Mouse (Mus musculus): Measurements from ENCODE around the gene Sdc4.

Gene Sdc4

GRCm38 (mm10) chr2:164443460-164444000 lies at the start of gene Sdc4:
Sdc4 (minus strand) TSS chr2:164443887.
- DNase-seq (ENCODE audit: low spot score in 2 of 2): no peak

DNA sequence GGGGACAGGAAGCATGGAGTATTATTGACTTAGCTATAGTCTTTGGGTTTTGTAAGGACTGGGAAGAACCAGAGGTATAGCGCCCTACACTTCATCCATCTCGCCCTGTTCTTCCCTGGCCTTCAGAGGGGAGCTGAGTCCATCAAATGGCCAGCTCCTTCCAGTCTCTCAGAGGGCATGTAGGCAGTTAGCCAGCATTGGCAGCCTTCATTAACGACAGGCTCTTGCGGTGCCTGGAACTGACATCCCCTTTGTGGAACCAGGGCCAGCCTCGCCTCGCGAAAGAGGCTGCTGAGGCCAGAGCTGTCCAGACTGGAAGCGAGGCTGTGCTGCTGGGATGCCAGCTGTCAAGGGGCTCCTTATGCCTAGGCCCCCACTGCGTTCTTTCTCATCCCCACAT lies 44.1 kb upstream of the Sdc4 start:
- no peak for DNase-seq (ENCODE audit: low spot score in 2 of 2)

GRCm38 (mm10) chr2:164487115-164487527 lies 43.4 kb upstream of the Sdc4 start:
- no peak for DNase-seq (ENCODE audit: low spot score in 2 of 2)

GRCm38 (mm10) chr2:164486258-164487114 lies 42.8 kb upstream of the Sdc4 start:
- peak; percentile 80 to 86 for DNase-seq (ENCODE audit: low spot score in 2 of 2)

DNA sequence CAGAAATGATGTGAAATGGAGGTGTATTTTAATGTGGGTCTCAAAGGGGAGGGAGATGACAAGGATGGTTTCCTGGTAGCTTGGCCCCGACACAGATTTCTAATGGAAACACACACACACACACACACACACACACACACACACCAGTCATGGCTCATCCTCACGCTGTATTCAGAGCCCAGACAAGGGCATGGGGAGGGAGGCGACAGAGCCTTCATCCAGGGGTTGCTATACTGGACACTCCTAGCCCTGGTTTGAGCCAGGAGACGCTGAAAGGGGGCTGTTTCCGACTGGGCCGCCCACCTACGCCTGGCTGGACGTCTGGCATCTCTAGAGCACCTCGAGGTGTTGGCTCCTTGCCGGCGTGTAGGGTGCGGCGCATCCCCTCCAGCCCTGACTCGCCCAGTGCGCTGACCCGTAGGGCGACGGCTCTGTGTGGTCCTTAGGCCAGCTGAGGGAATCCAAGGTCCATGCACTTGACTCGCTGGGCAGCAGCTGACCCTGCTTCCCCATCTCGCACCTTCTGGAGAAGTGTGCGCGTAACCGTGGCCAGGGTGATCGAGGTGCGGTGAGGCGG lies 42.1 kb upstream of the Sdc4 start, which contains the start of gene Dbndd2:
Dbndd2 (plus strand) TSS at position 426 of the 577 bp plus-strand sequence.
- peak in 1 of 2 experiments; percentile 43 for DNase-seq (ENCODE audit: low spot score in 2 of 2)

DNA sequence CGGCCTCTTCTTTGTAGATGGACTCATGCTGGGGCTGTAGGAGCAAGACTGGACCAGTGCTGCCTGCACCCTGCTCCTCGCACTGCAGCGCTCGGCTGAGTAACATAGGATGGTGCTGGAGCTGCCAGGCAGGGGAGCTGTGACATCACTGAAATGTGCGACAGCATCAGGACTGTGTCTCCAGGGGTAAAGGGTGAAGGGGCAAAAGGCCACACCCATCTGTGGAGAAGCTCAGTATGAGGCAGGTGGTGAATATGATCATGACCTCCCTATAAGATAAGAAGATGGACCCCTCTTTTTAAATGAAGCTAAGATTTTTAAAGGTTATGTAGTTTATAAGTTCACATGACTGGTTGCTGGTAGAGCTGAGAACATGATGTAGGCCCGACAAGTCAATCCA lies 29.9 kb upstream of the Sdc4 start, which contains the start of gene Trp53tg5:
Trp53tg5 (minus strand) TSS at position 101 of the 400 bp plus-strand sequence.
- no peak for DNase-seq (ENCODE audit: low spot score in 2 of 2)

DNA sequence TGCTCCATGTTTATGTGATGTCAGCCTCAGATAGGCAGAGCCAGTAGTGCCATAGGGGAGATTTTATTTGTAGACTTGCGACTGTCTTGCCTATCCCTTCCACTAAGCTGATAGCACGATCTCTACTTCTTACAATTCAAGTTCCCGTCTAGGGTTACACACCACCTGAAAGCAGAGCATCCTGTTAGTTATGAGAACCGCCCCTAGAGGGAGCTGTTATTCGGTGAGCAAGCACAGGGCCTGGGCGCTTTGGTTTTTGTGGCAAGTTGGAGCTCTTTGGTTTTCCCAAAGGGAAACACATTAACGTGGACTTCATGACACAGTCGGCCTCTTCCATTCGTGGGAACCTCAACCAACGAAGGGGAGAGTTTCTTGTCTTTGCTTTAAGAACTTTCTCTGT lies 26.6 kb upstream of the Sdc4 start:
- DNase-seq (ENCODE audit: low spot score in 2 of 2): no peak

DNA sequence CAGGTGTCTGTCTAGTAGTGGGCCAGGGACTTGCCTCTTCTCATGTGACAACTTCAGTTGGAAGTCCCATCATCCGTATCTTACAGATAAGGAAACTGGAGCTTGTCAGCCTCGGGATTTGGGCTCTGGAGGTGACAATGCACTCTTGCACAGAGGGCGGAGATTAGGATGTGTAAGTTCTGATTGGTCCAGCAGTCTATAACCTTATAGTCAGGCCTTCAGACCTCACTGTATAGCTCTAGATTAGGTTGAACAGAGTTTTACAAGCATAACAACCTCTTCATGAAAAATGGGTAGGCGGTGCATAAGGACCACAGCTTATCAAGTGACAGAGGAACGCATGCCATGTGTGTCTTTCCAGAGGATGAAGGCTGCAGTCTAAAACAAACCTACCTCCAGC lies 23.1 kb upstream of the Sdc4 start:
- no peak for DNase-seq (ENCODE audit: low spot score in 2 of 2)

DNA sequence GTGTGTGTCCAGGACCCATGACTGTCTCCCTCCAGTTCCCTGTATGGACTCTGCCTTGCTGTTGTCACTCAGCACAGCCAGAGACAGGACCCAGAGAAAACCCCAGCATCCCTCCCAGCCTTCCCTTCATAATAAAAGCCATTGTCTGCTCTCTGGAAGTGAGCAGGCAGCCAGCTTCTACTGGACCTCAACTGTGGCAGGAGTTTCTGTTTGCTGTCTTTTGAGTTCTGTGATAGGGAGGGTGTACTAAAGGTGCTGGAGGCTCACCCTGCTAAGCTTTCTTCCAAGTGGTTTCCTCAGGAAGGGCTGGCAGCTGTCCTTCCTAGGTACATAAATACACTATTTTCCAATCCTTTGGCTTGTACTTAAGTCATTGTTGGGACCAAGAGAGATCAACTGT lies 21.5 kb upstream of the Sdc4 start:
- no peak for DNase-seq (ENCODE audit: low spot score in 2 of 2)

GRCm38 (mm10) chr2:164460745-164461551 lies 17.3 kb upstream of the Sdc4 start, which contains the start of gene Gm20458:
Gm20458 (plus strand) TSS chr2:164460967.
- DNase-seq (ENCODE audit: low spot score in 2 of 2): peak; percentile 96 to 98

DNA sequence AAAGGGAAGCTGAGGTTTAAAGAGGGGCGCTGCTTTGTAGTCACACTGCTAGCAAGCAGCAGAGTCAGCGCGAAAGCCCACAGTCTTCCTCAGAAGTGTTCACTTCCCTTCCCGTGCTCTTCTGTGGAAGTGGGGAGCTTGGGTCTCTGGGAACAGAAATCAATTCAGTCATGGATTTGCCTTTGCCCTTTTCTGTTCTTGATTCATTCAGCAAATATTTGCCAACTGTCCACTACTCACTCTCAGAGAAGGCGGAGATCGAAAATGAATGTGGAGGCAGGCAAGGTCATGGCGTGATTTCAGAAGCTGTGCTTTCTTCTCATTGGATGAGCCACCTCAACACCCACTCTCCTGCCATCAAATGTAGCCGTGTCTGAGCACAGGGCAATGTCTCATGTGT lies 14.8 kb upstream of the Sdc4 start:
- no peak for DNase-seq (ENCODE audit: low spot score in 2 of 2)

- no peak for DNase-seq (ENCODE audit: low spot score in 2 of 2)
These were observed 14.3 kb upstream of the Sdc4 start for GRCm38 (mm10) chr2:164457942-164458341.

DNA sequence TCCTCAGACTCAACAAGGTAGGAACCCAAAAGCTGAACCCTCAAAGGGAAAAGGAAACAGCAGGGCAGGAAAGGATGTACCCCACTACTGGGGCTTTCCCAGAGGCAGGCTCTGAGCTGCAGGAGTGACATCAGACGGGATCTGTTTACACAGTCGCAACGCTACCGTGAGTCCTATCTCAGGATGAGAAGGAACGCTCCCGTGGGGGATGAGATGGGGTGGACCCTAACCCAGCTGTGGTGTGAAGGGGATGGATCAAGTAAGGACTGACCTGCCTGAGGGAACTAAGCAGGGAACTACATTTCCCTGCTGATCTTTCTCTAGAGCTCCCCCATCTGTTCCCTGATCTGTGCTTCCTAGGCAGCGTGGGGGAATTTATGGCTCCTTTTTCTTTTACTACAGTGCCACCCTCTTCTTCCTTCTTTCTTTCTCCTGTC lies 13.2 kb upstream of the Sdc4 start, which contains the start of gene Sys1:
Sys1 (plus strand) TSS at position 101 of the 437 bp plus-strand sequence.
- DNase-seq (ENCODE audit: low spot score in 2 of 2): no peak

DNA sequence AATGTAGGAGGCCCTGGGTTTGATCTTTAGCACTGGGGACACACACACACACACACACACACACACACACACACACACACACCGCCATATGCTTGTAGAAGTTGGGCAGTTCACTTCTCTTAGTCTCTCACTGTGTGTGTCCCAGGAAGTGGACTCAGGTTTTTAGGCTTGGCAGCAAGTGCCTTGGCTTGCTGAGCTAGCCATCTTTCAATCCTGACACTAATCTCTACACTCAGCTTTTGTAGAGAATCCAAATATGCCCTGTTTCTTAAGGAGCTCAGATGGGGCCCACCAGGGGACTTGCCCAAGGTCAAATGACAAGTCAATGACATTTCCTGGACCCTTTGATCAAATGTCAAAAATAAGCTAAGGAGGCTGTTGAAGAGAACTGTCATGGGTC lies 12.7 kb upstream of the Sdc4 start:
- no peak for DNase-seq (ENCODE audit: low spot score in 2 of 2)

GRCm38 (mm10) chr2:164455421-164456190 lies 11.9 kb upstream of the Sdc4 start:
- DNase-seq (ENCODE audit: low spot score in 2 of 2): no peak

- peak; percentile 79 to 90 for DNase-seq (ENCODE audit: low spot score in 2 of 2)
These were observed 11.2 kb upstream of the Sdc4 start for GRCm38 (mm10) chr2:164454846-164455245.

GRCm38 (mm10) chr2:164453887-164454500 lies 10.3 kb upstream of the Sdc4 start:
- no peak for DNase-seq (ENCODE audit: low spot score in 2 of 2)

- no peak for DNase-seq (ENCODE audit: low spot score in 2 of 2)
These were observed 9.5 kb upstream of the Sdc4 start for GRCm38 (mm10) chr2:164453047-164453757.

DNA sequence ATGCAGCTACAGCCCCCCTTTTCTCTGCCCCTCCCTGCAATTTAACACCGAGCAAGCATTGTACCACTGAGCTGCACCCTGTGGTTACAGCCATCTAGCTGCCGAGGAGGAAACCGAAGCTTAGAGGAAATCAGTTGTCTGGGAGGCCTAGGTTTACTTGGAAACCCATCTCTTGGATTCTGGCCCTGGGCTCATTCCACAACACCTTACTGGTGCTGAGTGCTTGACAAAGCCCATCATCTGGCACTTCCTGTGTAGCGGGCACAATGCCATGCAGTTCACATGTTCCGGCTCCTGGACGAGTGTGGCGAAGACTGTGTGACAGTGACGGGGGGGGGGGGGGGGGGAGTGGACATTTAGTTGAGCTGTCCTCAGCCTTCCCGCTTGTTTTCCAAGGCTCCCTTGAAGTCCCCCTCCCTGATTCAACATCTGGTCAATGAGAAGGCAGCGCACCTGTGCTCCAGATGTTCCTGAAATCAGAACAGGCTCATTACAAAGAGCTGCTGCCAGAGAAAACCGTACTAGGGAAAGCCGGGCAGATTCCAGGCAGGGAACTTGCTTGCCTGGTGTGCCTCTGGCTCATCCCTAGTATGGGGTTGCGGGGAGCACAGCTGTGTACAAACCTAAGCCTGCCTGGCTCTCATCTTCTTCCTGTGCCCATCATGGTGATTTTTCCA lies 8.5 kb upstream of the Sdc4 start:
- DNase-seq (ENCODE audit: low spot score in 2 of 2): no peak
